Mouse (Mus musculus): ENCODE measurements around the gene Pmfbp1.
"Not testable (repeated sequence)": the region's sequence is repeated elsewhere in the genome, so short reads cannot be mapped to it uniquely, and the experiment has no call there.

Pmfbp1 gene

DNA sequence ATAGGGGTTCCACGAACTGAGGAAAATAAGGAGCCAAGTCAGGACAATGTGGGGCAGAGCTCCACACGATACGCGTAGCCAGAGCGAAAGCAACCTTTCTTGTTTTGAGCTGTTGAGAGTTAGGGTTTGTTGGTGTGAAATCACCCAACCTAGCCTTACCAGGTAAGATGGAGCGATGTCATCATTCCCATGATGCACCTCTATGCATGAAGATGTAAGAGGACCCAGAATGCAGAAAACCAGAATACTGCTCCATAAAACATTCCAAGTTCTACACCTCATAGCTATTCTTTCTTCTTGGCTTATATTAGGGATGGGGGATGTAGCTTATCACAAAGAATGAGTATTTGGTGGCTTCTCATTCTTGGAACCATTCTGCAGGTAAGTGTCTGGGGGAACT is at the start of gene Pmfbp1:
Gene Pmfbp1 (plus strand): TSS at position 301 of the 400 bp plus-strand sequence.
- DNase-seq (ENCODE audit: low read depth, low spot score) = no peak

DNA sequence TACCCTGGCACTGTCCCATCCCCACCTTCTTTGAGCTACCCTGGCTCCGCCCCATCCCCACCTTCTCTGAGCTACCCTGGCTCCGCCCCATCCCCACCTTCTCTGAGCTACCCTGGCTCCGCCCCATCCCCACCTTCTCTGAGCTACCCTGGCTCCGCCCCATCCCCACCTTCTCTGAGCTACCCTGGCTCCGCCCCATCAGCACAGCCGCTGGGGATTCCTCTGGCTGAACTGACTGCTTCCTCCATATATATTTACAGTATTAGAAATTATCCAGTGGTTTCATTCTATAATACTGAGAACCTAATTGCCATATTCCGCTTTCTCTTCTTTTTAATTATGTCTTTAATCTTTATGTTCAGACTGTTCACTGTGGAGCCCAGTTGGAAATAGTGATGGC is 46.9 kb upstream of the Pmfbp1 start:
- not testable (repeated sequence) for DNase-seq (ENCODE audit: low read depth, low spot score)

- DNase-seq (ENCODE audit: low read depth, low spot score) = no peak
Observed at GRCm38 (mm10) chr8:109451000-109451399, 42.8 kb upstream of the Pmfbp1 start.

DNA sequence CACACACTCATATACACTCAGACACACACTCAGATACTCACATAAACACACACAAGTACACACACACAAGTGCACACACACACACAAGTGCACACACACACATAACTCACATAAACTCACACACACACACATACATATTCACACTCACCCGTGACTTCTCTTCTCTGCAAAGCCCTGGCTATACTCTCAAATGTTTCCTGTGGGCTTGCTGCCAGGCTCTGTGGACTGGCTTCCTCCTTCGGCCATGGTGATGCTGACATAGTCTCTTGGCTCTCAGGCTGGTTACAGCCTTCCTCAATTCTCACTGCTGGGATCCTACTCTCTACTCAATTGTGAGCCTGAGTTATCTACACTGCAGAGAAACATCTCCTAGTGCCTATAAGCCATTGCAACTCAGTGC is 38.7 kb upstream of the Pmfbp1 start:
- DNase-seq (ENCODE audit: low read depth, low spot score) = no peak

DNA sequence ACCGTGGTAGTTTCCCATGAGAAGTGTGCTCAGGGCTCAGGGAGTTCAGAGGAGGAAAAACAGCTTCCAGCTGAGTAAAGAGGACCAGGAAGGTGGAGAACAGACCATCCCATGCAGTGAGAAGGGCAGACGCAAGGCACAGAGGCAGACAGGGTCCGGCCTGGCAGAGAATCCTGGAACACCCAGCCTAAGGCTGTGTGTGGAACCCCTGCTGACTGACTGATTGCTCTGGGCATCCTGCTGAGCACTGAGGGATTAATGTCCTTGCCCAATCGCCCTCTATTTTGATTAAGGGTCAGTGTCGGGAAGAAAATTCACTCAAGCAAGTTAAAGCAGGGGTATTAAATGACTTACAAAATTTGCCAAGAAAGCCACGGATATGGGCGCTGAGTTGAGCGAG is 36.4 kb upstream of the Pmfbp1 start:
- no peak for DNase-seq (ENCODE audit: low read depth, low spot score)

GRCm38 (mm10) chr8:109458580-109458979 is 35.2 kb upstream of the Pmfbp1 start:
- no peak for DNase-seq (ENCODE audit: low read depth, low spot score)

GRCm38 (mm10) chr8:109463075-109463474 is 30.8 kb upstream of the Pmfbp1 start:
- DNase-seq (ENCODE audit: low read depth, low spot score) = no peak

DNA sequence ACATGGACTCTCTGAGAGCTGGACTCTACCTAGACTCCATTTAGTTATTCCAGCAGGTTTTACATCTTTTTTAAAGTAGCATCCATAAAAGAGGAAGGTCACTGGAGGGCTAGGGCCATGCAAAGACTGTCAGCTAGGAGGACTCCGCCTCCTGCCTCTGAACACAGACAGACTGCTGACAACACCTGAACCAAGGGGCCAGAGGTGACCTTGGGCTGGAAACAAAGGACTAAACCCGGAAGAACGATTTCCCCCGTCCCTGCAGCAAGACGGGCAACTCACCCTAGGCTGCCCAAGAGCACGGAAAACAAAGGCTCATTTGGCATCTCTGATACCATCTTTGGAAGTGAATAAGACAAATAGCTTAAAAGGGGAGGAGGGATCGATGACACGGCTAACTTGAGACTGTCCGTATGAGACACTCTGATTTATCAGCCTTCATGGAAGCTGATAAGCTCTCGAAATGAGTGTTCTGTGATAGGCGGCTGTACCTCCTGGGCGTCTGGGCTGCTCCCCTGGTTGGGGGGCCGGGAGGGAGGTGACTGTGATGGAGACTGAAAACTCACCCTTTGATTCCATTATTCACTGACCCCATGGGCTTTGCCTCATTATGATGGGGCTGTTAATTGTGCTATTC is 30.0 kb upstream of the Pmfbp1 start:
- no peak for DNase-seq (ENCODE audit: low read depth, low spot score)

DNA sequence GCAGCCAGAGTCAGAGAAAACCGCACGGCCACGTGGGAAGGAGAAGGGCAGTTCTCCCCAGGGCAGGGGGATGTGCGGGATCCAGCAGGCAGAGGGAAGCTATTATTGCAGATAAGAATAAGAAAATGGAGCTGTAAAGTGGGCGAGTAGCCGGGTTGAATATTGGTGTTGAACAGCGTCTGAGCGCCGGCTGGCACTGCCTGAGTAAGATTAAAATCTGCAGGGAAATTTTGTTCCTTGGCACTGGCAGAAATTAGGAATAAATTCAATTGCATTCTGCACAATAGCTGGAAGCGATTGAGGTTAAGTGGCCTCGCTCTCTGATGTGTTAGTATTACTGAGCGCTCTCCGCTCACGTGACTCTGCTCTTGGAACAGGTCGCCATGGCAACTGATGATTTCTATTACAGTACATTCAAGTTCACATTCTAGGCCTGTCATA is 29.4 kb upstream of the Pmfbp1 start:
- peak; percentile 57 for DNase-seq (ENCODE audit: low read depth, low spot score)

DNA sequence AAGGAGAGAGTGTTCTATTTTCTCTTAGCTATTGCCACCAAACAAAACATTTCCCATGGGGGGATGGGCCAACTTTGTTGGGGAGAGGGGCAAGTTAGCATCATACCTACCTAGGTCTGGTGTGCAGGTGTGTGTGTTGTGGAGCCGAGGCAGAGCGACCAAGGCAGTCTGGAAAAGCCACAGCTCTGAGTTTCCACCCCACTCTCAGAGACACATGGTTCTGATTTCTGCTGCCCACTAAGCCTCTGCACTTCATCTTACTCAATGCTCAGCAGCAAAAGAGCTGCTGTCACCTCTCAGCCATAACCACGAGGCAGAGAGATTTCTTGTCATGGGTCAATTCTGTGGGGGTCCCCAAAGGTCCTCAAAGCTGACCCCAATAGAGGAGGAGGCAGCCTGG is 28.8 kb upstream of the Pmfbp1 start:
- peak; percentile 60 for DNase-seq (ENCODE audit: low read depth, low spot score)

DNA sequence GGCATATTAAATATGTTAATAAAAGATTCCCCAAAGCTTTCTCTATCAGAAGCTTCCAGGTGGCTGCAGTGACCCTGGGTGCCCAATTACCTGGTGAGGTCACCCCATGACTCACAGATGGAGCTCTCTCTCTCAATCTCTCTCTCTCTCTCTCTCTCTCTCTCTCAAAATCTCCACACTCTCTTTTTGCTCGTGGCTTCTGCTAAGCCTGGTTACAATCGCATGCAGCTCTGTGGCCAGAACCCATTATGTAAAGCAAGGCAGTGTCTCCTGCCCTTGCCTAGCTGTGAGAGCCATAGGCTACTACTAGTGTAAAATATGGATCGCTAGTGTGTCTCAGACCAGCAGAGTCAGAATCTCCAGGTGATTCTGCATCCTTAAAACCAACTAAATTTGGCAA is 28.1 kb upstream of the Pmfbp1 start:
- no peak for DNase-seq (ENCODE audit: low read depth, low spot score)

- no peak for DNase-seq (ENCODE audit: low read depth, low spot score)
Observed at GRCm38 (mm10) chr8:109467516-109467915, 26.3 kb upstream of the Pmfbp1 start.

DNA sequence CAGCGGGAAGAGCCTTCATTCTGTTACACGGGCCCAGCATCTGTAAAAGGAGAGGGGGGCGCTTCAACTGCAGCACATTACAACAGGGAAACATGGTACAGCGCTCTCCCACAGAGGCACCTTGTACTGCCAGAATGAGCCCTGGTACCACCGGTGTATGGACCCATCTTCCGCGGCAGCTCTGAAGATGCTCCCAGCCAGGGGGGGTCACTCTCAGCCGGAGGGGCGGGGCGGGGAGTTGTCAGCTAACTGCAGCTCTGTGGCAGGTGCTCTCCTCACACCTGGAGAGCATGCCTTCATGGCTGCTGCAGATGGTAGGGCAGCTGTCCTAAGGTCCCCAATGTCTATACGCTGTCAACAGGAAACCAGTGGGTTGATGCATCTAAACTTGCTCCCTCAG is 25.7 kb upstream of the Pmfbp1 start:
- no peak for DNase-seq (ENCODE audit: low read depth, low spot score)

DNA sequence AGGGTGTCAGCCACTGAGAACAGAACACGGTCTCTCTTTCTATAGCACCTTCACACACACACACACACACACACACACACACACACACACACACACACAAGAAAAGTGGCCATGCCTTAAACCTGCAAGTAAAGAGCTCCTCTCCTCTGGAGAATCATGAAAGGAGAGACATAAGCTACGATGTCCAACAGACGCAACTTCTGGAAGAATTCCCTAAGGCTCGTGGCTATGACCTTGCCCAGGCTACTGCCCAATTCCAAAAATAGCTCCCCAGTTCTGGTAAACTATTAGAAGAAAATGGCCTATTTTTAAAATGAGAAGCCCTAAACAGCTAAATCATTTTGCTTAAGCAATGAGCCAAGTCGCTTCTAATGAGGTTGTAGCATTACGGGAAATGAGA is 22.0 kb upstream of the Pmfbp1 start:
- DNase-seq (ENCODE audit: low read depth, low spot score) = no peak

DNA sequence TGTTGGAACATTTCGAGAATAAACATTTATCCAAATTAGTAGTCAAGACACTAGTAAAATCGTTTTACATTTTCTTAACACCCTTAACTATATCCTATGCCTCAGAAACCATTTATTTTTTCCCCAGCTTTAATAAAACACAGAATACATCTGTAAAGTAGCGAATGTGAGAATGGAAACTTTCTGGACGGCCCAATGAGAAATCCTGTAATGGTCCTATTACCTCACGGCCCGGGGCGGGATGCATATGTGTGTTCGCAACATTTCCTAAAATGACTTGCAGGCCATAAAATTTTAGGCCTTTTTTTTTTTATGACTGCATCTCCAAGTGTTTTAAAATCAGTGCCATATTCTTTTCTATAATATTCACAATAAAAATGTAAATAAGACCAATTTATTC is 21.4 kb upstream of the Pmfbp1 start:
- no peak for DNase-seq (ENCODE audit: low read depth, low spot score)

DNA sequence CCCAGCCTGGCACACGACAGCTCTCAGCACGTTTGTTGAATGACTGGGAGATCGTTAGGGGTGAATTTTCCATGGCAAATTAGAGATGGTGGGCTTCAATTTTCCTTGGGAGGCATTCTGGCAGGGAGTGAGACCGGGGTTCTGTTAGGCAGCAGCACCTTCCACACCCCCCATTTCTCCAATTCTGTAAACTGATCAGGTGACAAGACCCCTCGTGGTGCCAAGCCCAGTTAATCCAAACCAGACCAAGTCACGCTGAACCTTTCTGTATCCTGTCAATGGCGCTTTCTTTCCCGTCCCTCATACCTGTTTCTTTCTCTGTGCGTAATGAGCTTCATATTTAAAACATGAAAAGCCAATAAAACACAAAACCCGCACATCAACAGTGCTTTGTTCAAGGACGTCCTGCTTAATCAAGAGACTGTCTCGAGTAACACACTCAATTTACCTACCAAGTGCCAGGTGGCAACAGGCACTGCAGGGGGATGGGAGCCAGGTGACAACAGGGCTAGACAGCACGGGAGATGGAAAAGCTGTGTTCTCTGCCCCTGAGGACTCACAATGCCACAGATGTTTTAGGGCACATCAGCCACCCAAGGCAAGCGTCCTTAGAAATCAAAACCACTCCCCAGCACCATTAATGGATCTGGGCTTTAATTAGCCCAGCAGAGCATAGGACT is 19.2 kb upstream of the Pmfbp1 start:
- DNase-seq (ENCODE audit: low read depth, low spot score) = peak; percentile 70

- DNase-seq (ENCODE audit: low read depth, low spot score) = no peak
Observed at GRCm38 (mm10) chr8:109475436-109475835, 18.4 kb upstream of the Pmfbp1 start.

- no peak for DNase-seq (ENCODE audit: low read depth, low spot score)
Observed at GRCm38 (mm10) chr8:109478586-109478985, 15.2 kb upstream of the Pmfbp1 start.

- peak; percentile 71 for DNase-seq (ENCODE audit: low read depth, low spot score)
Observed at GRCm38 (mm10) chr8:109484741-109485140, 9.1 kb upstream of the Pmfbp1 start.

DNA sequence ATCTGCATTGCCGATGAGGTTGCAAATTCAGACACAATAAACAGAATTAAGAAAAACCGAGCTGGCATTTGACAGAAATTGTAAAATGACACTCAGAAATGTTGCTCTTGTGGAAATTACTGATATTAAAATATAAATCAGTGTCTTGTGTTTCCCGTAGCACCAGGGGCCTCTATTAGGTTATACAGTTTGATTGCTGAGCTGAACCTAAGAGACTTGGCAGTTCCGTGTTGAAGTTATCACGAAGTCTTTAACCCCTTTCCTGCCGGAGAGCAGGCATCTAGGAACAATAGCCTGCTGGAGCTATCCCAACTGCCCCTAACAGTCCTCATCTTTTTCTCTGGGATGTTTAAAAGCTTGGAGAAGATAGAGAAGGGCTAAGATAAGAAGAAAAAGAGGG is 8.3 kb upstream of the Pmfbp1 start:
- DNase-seq (ENCODE audit: low read depth, low spot score) = no peak

- DNase-seq (ENCODE audit: low read depth, low spot score) = no peak
Observed at GRCm38 (mm10) chr8:109492785-109493184, 1.0 kb upstream of the Pmfbp1 start.

- no peak for DNase-seq (ENCODE audit: low read depth, low spot score)
Observed at GRCm38 (mm10) chr8:109494601-109495000, 774 bp downstream of the Pmfbp1 start.

DNA sequence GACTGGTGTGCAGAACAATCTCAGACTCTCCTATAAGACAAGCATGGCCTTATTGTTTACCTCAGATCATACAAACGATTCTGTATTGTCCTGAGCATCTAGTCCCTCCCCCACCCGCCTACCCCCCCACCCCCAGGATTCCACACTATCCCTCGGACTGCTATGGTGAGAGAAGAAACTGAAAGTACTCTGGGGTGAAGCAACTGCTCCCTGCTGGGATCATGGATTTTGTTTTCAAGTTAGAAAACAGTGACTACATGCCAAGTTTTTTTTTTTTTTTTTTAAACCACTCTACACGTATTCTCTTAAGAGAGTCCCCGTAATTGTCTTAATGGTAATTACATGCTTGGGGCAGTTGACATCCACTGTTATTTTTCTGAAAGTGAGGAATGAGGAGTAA is 3.6 kb downstream of the Pmfbp1 start:
- no peak for DNase-seq (ENCODE audit: low read depth, low spot score)
